Mouse (Mus musculus) frontal cortex, postnatal 36 days (tissue): ENCODE measurements around the gene Ldah.

ENCODE experiments used
- DNase-seq, 2 experiments: peaks; one replicate each; pipeline ENCODE4 v3.0.0; 2022; ENCODE audit warnings: low spot score in 2 of 2

Ldah gene

DNA sequence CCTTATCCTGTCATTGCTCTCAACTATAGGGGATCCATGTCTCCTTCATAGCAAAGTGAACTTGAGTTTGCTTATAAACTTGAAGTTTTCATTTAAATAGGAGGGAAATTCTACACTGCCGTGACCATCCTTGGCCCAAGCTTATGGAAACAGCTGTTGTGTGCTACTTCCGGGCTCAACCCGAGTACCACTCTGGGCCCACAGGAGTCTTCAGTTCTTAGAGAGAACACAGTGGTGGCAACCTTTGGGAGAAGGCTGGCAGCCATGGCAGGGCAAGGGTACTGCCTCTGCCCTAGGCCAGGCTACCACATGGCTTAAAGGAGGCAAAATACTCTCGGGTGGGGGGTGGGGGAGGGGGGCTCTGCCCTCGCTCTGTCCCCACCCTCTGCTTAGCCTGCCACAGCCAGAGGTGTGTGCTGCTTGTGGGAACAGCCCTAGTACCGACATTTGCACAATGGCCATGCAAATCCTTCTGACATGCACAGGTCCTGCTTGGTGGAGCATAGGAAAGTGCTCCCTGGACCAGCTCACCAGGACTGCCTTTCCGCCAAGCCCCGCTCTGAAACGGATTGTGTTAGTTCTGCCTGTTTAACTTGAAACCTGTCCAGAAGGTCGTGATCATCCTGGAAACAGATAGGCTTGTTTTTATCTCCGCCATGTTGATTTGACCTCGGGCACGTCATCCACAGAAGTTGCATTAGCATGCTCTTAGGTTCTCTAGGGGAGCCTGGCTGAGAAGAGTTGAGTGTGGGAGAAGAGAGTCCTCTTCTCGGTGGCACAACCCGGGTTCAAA is 73.5 kb downstream of the Ldah start:
- no peak for DNase-seq

GRCm38 (mm10) chr12:8287970-8288369 is 80.1 kb downstream of the Ldah start:
- DNase-seq: no peak

DNA sequence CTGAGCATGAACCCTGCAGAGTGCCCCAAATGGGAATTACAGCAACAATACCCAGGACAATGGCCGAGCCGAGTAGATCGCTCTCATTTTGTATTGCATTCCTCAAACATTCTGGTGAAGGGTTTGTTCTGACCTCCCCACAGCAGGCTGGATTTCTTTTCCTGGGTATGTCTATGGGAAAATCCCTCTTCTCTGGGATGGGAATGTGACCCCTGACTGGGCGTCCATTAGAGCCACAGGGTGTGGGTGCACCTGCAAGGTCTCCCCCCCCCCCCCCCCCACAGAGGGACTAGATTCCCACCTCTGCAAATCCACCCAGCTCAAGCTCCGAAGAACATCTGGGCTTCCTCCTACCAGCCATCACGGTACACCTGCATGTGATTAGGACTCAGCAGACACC is 81.2 kb downstream of the Ldah start:
- DNase-seq: no peak

GRCm38 (mm10) chr12:8289499-8289898 is 81.6 kb downstream of the Ldah start:
- no peak for DNase-seq

GRCm38 (mm10) chr12:8291157-8291853 is 83.4 kb downstream of the Ldah start:
- peak; percentile 19 to 26 for DNase-seq

DNA sequence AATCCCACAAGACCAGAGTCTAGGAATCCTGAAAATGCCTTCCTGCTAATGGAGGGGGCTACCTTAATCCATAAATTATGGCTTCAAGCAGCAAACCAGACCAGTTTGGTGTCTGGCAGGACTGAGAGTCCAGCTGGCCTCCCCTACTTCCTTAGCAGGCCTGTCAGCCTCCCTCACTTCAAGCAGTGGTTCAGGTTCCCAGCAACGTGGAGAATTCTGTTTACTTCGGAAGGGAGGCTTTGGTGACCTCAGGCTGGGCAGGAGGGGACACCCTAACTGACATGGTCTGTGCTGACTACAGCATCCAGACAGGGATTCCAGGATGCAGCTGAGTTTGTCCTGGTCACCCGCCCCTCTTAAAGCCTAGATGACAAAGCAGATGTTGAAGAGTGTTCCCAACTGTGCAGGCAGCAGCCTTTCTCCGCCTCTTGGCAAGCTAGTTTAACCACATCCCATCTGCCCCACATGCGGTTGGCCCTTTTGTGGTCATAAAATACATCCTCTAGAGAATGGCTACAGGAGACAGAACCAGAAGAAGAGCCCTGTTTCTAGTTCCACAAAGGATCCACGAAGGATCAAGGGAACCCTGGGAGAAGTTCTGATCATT is 87.5 kb downstream of the Ldah start:
- DNase-seq: no peak

- DNase-seq: no peak
Measured at GRCm38 (mm10) chr12:8296154-8296553, 88.2 kb downstream of the Ldah start.

- no peak for DNase-seq
Measured at GRCm38 (mm10) chr12:8297586-8298214, 89.8 kb downstream of the Ldah start.

- DNase-seq: no peak
Measured at GRCm38 (mm10) chr12:8298361-8299142, 90.6 kb downstream of the Ldah start.

DNA sequence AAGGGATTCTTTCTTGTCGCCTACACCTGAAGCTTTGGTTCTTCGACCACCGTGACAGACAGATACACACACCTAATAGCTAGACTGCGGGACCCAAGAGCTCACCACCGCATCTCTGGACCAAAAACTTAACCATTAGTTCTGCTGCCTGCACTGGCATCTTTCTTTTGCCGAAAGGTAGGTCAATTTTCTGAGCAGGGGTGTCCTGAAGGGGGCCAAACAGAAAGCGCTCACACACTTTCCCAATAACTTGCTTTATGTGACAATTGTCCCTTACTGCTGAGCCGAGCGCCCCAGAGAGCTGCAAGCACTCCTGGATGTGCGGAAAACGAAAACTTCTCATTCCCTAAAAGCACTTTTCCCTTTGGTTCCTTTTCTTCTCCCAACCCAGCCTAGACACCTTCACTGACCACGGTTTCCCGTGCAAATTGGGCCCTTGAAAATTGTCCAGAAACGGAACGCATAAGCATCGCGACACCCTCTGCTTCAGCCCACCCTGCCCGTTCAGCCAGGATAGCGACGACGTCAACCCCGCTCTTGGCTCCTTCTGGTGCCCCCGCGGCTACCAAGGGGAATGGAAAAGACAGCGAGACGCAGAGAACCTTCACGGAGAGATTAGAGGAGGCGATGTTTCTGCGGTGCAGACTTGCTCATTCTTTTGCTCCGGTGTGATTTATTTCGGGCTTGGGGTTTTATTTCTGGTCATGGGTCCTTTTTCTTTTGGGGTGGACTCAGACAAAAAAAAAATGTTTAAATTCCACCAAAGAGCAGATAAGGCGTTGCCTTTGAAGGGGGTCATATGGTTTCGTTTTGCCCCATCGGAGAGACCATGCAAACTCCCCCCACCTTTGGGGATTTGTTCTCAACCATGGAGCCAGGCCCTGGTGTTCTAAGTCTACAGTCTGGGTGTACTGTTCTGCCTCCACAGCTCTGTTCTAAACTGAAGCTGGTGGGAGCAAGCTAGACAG is 91.5 kb downstream of the Ldah start:
- no peak for DNase-seq

GRCm38 (mm10) chr12:8300111-8300480 is 92.2 kb downstream of the Ldah start:
- DNase-seq: no peak

GRCm38 (mm10) chr12:8300521-8300920 is 92.6 kb downstream of the Ldah start:
- no peak for DNase-seq

DNA sequence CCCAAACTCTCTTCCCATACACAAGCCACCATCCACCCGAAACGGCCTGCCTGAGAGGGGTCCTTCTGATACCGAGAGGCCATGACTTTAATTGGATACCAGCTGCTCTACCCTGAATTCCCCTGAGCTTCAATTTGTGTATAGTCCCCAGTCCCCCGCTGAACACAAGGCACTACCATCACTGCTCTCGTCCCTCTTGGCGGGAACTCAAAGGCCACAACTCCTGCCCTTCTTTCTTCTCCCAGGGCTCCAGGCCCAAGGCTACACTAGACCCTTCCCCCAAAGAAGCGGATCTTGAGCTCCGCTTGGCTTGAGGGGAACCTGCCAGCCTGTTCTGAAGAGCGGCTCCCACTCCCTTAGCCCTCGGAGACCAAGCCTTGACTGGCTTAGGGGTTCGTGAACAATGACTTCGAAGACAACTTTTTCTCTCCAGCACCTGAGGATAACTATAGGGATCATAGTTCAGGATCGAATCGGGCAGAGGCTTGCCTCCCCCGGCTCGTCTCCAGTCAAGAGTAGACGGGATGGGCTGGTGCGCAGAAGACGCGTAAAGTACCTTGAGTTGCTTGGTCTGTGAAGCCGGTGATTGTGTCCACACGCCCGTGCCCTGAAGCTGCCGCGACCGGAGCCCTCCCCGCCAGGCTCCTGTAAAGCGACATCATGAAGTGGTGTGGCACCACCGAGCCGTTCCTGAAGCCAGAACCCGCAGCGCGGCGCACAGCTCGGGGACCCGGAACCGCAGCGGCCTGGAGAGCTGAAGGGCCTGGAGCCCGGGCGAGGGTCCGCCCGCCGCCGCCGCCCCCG is 93.3 kb downstream of the Ldah start:
- DNase-seq: no peak

DNA sequence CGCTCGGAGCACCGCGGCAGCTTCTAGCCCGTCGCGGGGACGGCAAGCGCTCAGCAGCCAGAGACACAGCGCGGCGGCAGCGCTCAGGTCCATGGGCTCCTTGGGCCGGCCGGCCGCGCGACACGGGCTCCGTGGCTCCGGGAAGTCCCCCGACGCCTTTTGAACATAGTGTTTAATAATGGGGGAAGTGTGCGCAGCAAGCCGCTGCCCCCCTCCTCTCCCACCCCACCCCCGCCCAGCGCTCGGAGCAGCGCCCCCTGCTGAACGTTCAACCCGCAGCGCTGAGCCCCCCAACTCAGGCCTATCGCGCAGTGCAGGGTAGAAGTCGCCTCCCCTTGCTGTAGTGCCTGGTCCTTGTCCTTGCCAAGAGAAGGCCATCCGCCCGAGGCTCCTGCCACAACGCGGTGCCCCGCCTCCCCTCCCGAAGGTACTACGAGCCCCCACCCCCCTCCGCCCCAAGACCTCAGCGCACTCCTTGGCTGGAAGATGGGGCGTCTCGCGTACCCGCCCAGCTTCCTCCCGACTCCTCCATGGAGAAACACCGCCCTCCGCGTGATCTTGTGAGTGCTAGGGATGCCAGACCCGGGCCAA is 94.0 kb downstream of the Ldah start, which contains the start of gene Gdf7:
Gene Gdf7 (minus strand): TSS at position 114 of the 591 bp plus-strand sequence.
- no peak for DNase-seq

GRCm38 (mm10) chr12:8305258-8305657 is 97.4 kb downstream of the Ldah start:
- no peak for DNase-seq

DNA sequence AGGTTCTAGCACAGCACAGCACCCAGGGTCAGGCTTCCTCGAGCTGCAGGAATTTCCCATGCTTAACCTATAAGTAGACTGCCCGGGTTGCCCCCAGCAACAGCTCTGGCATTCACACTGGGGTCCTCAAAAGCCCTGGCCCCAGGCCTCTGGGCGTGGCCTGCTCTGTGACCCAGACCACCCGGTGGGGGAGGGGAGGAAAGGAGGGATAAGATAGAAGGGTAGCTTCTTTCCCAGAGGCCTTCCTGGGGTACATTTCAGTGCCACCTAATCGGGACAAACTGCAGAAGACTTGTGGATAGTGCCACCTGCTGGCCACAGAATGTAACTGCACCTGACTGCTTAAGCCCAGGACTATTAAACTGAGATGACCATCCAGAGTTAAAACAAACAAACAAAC is 98.5 kb downstream of the Ldah start:
- peak; percentile 63 to 70 for DNase-seq

GRCm38 (mm10) chr12:8306910-8307309 is 99.0 kb downstream of the Ldah start:
- DNase-seq: no peak

DNA sequence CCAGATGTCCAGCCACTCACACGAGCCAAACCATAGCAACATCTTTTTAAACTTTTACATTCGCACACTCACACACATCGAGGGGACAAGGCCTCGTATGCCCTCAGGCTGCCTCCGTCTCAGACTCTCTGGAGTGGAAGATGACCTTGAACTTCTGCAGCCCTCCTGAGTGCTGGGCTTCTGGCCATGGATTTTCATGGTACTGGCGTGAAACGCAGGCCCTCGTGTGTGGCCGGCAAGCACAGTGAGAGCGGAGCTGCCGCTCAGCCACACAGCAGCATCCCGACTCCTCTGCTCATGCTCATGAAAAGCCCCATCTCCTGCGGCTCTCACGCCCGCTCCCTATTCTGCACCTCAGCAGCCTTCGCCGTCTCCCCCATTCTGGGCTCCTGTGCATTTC is 103.1 kb downstream of the Ldah start:
- DNase-seq: no peak

DNA sequence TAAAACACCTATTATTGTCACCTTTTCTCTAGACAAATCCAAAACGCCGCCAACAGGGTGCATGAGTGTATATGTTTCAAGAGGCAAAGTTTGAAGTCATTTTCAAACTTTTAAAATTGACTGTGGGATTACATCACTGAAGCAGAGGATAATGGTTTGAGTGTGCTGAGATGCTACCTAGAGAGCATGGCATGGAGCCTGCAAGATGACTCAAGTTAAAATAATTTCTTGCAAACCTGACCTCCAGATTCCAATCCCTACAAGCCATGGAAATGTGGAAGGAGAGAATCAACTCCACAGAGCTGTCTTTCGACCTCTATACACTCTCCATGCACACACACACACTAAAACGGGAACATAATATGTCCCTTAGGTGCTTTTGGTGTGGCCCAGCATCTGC is 104.4 kb downstream of the Ldah start:
- DNase-seq: no peak
